Mouse (Mus musculus) lung, postnatal 14 days (tissue): Measurements from ENCODE around the gene Nob1.

Experiments
- DNase-seq: peaks from one replicate; pipeline ENCODE4 v3.0.0; 2021

The Nob1 gene

DNA sequence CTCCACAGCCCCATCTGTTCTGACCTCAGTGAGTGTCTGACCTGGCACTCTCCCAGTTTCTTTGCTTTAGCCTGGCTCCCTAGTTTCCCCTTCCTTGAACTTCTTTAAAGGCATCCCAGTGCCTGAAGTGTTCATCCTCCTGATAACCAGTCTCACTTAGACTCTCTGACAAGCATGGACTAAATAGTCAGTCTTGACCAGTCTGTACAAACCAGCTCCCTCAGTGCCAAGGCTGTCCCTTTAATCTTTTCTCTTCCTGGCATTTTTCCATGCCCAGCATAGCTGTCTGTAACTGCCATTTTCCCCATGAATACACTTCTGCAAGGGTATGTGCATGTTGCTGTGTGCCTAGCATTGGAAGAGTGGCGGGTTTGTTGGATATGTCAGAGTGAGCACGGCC lies 39.8 kb downstream of the Nob1 start:
- no peak for DNase-seq

DNA sequence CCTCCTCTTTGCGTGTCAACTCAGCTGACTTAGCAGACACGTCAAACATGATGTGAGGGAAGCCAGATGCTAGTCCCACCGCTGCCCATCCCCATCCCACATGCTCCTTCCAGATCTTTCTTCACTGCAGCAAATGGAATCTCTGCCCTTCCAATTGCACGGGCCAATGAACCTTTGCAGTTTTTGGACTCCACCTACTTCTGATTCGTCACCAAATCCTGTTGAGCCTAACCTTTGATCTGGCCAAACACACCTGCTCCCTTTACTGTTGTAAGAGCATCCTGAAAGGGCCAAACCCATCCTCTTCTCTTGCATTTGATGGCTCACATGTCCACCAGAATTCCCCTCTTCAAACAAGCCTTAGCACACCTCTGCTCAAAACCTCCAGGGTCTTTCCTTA lies 40.2 kb downstream of the Nob1 start:
- no peak for DNase-seq

DNA sequence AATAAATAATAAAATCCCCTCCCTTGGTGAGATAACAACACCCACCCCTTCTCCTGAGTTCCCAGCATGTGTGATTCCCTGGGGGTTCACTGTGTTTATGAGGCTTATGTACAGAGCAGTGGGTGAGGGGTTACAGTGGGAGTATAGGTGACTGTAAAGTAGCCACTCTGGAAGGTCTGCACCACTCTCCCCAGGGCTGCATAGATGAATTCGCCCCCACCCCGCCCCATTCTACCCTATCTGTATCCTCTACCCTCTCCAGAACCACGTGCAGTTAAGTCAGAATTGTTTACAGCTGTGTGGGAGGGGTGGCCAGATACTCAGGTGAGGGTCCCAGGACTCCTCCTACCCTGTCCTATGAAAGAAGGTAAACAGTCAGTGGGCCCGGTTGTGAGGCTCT lies 42.0 kb downstream of the Nob1 start:
- no peak for DNase-seq

DNA sequence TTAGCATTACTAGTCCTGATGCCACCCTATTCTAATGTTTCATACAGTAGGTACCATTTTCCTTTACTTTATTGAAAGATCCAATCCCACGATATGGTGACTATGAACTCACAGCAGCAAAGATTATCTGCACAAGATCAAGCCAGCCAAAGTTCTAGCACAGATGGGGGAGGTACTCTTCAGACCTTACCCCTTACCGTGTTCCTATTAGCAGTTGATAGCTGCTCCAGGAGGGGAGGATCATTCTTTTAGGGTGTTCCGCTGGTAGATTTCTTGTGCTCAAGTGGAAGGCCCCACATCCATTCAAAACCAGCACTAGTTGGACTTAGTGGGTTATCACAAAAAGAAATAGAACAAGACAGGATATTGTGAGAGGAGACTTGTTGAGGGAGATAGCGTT lies 43.2 kb downstream of the Nob1 start:
- no peak for DNase-seq

DNA sequence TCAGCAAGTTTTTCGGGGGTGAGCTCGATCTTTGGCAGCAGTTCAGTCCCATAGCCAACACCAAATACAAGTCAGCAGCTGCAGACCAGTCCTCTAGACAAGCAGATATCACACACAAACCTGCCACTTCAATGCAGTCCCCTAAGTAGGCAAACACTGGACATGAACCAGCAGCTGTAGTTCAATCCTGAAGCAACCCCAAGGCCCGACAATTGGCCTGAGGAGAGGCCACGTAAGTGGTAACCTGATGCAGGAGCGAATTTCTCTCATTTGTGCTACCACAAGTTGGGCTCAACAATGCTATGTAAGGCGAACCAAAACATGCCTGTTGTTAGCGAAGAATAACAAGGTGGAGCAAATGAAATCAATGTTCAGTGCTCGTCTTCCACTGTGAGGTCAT lies 44.1 kb downstream of the Nob1 start:
- DNase-seq: no peak

DNA sequence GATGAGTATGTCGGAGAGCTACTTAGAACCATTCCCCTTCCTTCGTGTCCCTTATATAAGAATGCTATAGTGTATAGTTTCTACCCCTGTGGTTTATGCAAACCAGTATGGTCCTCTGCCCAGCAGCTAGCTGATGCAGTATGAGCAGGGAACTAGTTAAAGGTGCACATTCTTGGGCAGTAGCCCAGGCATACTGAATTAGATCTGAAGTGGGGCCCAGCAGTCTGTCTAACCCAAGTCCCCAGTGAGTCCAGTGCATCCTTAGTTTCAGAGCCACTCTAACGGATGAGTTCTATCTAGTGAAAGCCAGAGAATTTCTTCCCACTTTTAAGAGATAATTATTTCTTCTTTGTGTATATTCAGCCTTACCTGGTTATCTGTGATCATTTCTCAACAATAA lies 47.5 kb downstream of the Nob1 start:
- DNase-seq: no peak

DNA sequence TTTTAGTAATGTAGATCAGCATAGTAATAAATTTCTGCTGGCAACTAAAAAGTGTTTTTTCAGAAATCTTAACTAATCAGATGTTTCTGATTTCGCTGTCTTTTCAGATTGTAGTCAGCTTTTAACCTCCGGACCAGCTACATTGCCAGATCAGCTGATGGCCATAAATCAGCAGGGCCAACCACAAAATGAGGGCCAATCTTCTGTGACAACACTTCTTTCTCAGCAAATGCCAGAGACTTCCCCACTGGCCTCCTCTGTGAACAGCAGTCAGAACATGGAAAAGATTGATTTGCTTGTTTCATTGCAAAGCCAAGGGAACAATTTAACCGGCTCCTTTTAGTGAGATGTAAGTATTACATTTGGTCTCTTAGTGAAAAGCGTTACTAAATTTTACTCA lies 54.5 kb downstream of the Nob1 start:
- DNase-seq: no peak
